Mouse (Mus musculus) heart, postnatal 0 days (tissue): Measurements from ENCODE around the gene 4930430F08Rik.

Source experiments
- CTCF ChIP-seq: IDR thresholded peaks from 2 replicates; pipeline ENCODE4 v1.5.1; 2016; ENCODE audit warnings: antibody characterized with exemption, control low read depth, low read depth
- EP300 ChIP-seq: IDR thresholded peaks from 2 replicates; pipeline ENCODE4 v1.6.1; 2016; ENCODE audit warnings: antibody characterized with exemption, low read depth

DNA sequence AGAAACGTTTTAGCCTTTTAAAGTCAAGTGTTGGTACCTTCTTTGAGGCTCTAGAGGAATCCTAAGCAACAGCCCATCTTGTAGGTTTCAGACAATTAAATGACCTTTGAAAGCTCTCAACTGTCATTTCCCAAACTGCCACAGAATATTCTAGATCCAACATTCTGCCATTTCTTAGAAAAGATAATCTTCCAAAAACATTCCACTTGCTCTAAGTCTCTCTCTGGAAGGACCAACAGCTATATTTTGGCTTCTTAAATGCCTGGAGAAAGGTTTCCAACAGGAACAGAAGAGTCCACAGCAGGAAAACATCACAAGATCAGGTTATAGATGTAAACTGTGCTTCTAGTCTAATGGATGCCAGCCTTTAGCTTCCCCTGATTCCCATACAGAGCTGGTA, at the start of gene 4930430F08Rik, which contains the start of gene 1700017N19Rik:
- TF ChIP-seq CTCF (no peak), EP300 (no peak)
